Mouse (Mus musculus) lung, adult 2 months (tissue): Measurements from ENCODE around the gene Lmbr1. TPM values are rescaled to one million over a fixed set of nuclear protein-coding genes. Genes with fewer than 3 reads are reported as not detected.

ENCODE experiments used
- DNase-seq: peaks from one replicate; pipeline ENCODE4 v3.0.0; 2022
- H3K4me1 ChIP-seq: fragments of 200-500 bp; 2 replicates; pipeline ENCODE4 v1.6.1; 2011; ENCODE audit warnings: low read length; ENCODE audit not compliant: control insufficient read depth, insufficient read depth
- H3K4me3 ChIP-seq: fragments of 200-500 bp; replicated peaks from 2 replicates; pipeline ENCODE3; 2011; ENCODE audit warnings: low read depth, mild to moderate bottlenecking, control low read depth, low read length; ENCODE audit errors: extremely low read depth
- CTCF ChIP-seq: fragments of 200-500 bp; IDR thresholded peaks from 2 replicates; pipeline ENCODE4 v1.5.1; 2011; ENCODE audit warnings: mild to moderate bottlenecking, low read length, control low read depth; ENCODE audit not compliant: insufficient read depth
- POLR2A ChIP-seq: fragments of 200-500 bp; IDR thresholded peaks from 2 replicates; pipeline ENCODE4 v1.6.1; 2011; ENCODE audit warnings: low read depth, mild to moderate bottlenecking, control low read depth, low read length, borderline replicate concordance; ENCODE audit errors: extremely low read depth
- WGBS: fragments of 180-500 bp; shearing (Covaris S2); methylation state at CpG from one replicate; pipeline ENCODE4 v1.1.7; 2018; 5-methylcytosine and 5-hydroxymethylcytosine counted together
- polyA plus RNA-seq: library from polyadenylated mRNA; depleted of rRNA; stranded (reverse); fragments of >200 nt; gene quantifications from 2 replicates; pipeline ENCODE4 v1.2.3, GENCODE M21; 2012; rRNA removed

Lmbr1 gene
- polyA plus RNA-seq, 1 experiment = 4.5 TPM

DNA sequence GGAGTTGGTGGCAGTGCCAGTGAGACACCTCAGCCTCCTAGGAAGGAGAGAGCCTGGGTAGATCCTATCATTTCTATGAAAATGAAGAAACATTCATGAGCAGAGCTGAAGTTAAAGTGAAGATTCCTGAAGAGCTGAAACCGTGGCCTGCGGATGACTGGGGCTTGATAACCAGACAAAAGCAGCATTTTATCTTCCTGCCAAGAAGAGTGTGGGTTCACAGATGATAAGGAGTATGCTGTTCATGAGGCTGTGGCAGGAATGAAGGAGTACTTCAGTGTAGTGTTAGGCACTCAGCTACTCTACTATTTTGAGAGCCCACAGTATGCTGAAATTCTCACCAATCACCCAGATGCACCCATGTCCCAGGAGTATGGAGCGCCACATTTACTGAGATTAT, 160.2 kb downstream of the Lmbr1 start:
- WGBS = 63% methylated on average over 3 of the region's 3 CpGs
- TF ChIP-seq POLR2A = no peak
- TF ChIP-seq CTCF = no peak
- Histone ChIP-seq H3K4me1 (no peaks in the 10 kb centered on the region), H3K4me3 (no peak overlapping the region)
- no peak for DNase-seq

DNA sequence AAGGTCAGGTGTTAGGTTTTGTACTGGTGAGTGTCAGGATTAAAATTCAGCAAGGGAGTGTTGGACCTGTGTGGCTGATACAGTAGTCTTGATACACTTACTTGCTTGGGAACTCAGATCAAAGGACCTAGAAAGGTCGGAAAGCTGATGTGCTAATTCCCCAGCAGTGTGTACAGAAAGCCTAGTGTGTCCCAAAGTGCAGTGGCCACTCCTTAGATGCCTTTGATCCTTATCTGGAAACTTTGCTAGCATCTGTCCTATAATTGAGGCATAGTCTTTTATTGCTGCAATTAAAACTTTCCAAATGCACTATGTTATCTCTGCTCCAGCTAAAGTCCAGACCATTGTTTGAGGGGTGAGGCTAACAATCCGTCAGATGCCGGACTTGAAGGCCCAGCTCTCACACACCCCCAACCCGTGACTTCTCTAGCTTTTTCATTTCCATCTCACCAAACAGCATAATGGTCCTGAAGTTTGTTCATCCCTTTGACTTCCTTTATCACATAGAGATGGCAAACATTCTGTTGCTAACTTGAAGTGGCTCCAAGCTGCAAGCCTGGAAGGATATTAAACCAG, 166.1 kb downstream of the Lmbr1 start:
- no peak overlapping the region for H3K4me3 ChIP-seq
- TF ChIP-seq CTCF (no peak), POLR2A (no peak)
- H3K4me1 ChIP-seq = no peaks in the 10 kb centered on the region
- 57% methylated on average over 4 of the region's 4 CpGs for WGBS
- no peak for DNase-seq

DNA sequence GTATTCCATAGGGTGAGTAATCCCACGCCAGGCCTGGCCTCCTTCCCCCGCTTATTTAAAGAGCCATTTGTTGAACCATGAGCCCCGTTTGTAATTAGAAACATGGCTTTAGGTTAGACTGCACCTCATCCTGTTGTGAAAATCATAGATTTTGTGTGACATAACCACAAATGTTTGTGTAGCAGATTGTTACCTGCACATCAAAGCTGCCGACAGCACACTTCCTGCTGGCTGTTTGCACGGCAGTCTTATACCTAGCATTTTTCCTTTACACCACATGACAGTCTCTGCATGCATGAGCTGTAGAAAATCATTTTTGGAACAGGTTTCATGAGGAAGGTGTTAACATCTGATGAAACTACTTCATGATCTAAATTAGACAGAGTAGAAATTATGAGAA, 172.5 kb downstream of the Lmbr1 start:
- no peaks in the 10 kb centered on the region for H3K4me1 ChIP-seq
- WGBS = 58% methylated on average over 5 of the region's 5 CpGs
- DNase-seq = no peak
- no peak for TF ChIP-seq POLR2A
- TF ChIP-seq CTCF = no peak
- H3K4me3 ChIP-seq = no peak overlapping the region

DNA sequence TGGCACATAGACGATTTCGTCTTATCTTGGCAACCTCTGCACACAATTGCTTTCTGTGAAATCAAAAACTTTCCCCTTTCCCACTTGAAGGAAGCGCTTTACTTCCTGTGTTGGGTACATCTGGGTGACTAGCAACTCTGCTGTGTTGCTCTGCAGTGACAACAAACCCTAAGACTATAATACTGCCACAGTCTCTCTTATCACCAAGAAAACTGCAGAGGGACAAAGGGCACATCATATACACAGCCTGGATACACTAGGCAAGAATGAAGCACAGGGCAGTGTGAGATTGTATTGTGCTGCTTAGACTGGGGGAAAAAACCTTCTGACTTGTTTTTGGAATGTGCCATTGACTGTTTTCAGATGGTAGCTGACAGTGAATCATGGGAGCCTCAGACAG, 178.3 kb downstream of the Lmbr1 start:
- WGBS = 43% methylated on average over 3 of the region's 3 CpGs
- no peak overlapping the region for H3K4me3 ChIP-seq
- DNase-seq = no peak
- TF ChIP-seq CTCF (no peak), POLR2A (no peak)
- H3K4me1 ChIP-seq = no peaks in the 10 kb centered on the region

DNA sequence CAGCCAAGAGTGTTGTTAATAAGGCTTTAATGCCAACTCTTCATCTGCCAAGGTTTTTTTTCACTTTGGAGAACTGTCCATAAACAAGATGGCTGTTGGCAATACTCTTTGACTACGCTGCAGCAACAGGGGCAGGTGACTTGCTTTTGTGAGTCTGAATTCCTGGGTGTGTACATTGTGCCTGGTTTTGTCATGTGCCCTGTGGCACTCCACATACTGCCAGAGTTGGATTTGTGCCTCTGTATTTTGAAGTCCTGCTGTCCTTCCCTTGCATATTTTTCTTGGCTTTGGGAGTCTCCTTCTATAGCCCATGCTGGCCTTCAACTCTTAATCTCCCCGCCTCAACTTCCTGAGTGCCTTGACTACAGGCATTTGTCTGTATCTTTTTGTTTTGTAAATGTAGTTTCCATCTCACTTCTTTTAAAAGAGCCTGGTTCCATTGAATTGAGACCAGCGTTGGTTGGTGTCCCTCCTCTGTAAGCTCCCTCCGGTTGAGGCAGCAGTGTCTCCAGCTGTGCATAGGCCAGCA, 179.2 kb downstream of the Lmbr1 start:
- WGBS = 70% methylated on average over 4 of the region's 4 CpGs
- no peak for TF ChIP-seq CTCF
- TF ChIP-seq POLR2A = no peak
- no peaks in the 10 kb centered on the region for H3K4me1 ChIP-seq
- no peak for DNase-seq
- H3K4me3 ChIP-seq = no peak overlapping the region

DNA sequence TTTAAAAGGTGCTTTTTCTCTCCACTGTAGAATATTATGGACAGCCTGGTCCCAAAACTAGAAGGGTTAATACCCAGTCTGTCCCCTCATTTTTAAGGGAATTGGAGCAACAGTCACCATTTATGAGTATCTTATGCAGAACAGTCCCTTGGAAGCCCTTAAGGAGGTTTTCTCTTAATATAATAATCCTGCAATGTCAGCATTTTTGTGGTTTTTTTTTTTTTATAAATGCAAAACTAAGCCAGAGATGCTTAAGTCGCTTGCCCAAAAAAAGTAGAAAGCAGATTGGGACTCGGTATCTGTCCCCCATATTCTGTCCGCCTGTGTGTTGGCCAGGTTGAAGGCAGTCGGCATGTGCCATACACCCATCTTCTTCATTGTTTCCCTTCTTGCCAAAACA, 181.0 kb downstream of the Lmbr1 start:
- WGBS = 84% methylated on average over 4 of the region's 4 CpGs
- DNase-seq = no peak
- no peak overlapping the region for H3K4me3 ChIP-seq
- H3K4me1 ChIP-seq = no peaks in the 10 kb centered on the region
- TF ChIP-seq POLR2A = no peak
- TF ChIP-seq CTCF = no peak

DNA sequence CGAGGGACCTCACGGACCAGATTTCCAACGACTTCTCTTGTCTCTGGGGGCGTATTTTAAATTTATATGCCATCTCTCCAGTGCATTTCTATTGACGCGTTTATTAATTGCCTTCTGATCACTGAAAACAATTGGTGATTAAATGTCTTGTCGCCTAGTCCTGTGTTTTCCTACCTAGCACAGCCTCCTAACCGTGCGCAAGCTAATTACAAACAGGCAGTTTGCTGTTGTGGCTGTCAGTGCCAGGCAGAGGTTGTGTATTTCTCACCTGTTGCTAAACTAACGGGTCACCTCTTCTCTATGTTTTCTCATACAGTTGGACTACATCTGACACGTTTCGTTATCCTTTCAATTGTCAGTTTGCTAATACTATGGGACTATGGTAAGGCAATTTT, 181.9 kb downstream of the Lmbr1 start:
- Histone ChIP-seq H3K4me1 (no peaks in the 10 kb centered on the region), H3K4me3 (peak overlapping the region; percentile 61)
- no peak for DNase-seq
- 9% methylated on average over 12 of the region's 12 CpGs for WGBS
- TF ChIP-seq CTCF (no peak), POLR2A (no peak)

DNA sequence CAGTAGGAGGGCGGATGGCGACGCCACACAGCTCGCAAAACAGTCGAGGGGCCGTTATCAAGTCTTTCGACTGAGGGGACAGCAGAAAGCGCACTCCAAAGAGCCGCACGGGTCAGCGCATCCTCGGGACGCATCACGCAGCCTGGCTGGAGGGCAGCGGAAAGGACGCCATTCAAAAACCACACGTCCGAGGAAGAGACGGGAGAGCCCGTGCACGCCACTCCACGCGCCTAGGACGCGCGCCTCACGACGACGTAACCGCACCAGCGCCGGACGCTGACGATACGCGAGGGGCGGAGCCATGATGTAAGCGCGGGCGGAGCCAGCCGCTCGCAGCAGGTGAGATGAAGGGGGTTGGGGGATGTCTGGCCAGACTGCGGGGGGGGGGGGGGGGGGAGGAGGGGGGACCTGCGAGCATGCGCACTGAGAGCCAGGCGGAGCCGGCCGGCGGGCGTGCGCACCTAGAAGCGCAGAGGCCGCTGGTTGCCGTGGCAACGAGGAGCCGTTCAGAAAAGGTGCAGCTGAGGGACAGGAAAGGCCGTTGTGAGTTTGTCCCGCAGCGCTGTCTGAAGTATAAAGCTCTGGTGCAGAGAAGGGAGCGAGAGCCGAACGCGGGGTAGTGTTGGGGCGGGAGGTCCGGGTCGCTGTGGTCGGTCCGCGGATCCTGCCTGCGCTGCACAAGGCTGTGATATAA, 182.5 kb downstream of the Lmbr1 start, which contains the start of gene Rnf32:
Rnf32 (plus strand) TSS at position 423 of the 694 bp plus-strand sequence.
- H3K4me1 ChIP-seq = no peaks in the 10 kb centered on the region
- DNase-seq = peak; percentile 77
- peak within 1 kb of the TSS; percentile 62 for H3K4me3 ChIP-seq
- TF ChIP-seq CTCF (no peak), POLR2A (peak; percentile 79; the same call in 1 of the 2 replicates)
- WGBS = under 1% methylated on average over 69 of the region's 70 CpGs

DNA sequence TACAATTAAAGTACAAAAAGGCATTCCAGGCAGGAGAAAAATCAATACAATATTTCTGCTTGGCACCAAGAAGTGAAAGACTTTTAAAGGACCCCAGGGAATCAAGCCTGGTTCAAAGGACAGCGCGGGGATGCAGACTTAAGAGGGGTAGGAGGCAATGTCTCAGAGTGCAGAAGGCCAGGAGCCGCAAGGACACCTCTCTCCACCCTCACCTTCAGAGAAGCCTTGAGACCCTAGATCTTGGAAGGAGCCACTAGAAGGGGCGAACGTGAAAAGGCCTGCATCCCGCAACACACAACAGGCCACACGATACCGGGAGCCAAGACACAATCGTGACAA, 183.0 kb downstream of the Lmbr1 start:
- Histone ChIP-seq H3K4me3 (peak overlapping the region; percentile 62), H3K4me1 (no peaks in the 10 kb centered on the region)
- 11% methylated on average over 9 of the region's 9 CpGs for WGBS
- no peak for TF ChIP-seq CTCF
- TF ChIP-seq POLR2A = no peak
- no peak for DNase-seq

DNA sequence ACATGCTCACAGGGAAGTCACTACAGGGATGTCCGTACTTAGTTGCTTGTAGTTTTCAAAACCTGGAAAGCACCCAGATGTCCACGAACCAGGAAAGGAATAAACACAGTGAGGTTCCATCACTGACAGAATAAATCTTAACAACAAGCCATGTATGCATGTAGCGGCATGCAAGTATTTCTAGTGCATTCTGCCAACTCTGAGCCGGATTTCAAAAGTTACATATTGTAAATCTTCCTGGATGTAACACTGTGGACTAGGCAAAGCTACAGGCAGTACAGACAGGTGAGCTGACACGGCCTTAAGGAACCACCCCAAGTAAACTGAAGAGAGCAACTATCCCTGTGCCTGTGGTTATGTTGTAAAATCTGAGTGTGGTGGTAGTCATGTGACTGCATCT, 191.4 kb downstream of the Lmbr1 start:
- no peak for TF ChIP-seq POLR2A
- TF ChIP-seq CTCF = no peak
- no peak for DNase-seq
- 55% methylated on average over 5 of the region's 5 CpGs for WGBS
- Histone ChIP-seq H3K4me1 (no peaks in the 10 kb centered on the region), H3K4me3 (no peak overlapping the region)

Other genes starting within 250 kb of the Lmbr1 start
- gene Rnf32, start 182.4 kb downstream of the Lmbr1 start, polyA plus RNA-seq = 1.4 and 2.9 TPM in 2 replicates
- gene Nom1, start 56.3 kb upstream of the Lmbr1 start, polyA plus RNA-seq = 2.8 and 7.1 TPM in 2 replicates
- not detected in 2 replicates for gene Mnx1, start 100.1 kb upstream of the Lmbr1 start, polyA plus RNA-seq
- gene Ube3c, start 190.9 kb upstream of the Lmbr1 start, polyA plus RNA-seq = 8.1 and 13.6 TPM in 2 replicates